Mouse (Mus musculus) liver, embryonic 11.5 days (tissue): Measurements from ENCODE around the gene Nat9. TPM values are rescaled to one million over a fixed set of nuclear protein-coding genes. Genes with fewer than 3 reads are reported as not detected.

Source experiments
- ATAC-seq: fragments of 200-750 bp; cut with Nextera tagmentation; replicated peaks from 2 replicates; pipeline ENCODE4 v1.8.0; 2017; ENCODE audit warnings: moderate number of reproducible peaks, mild to moderate bottlenecking, moderate TSS enrichment, moderate library complexity; ENCODE audit not compliant: low FRiP score
- DNase-seq: peaks from one replicate; pipeline ENCODE4 v3.0.0-alpha.2; 2017; ENCODE audit warnings: low spot score
- H3K27ac ChIP-seq: fragments of 300-500 bp; sonication (generic); 2 replicates; pipeline ENCODE4 v1.5.1; 2014; ENCODE audit warnings: mild to moderate bottlenecking, low read depth, low read length, control low read depth
- H3K27me3 ChIP-seq: fragments of 300-500 bp; sonication (generic); replicated peaks from 2 replicates; pipeline ENCODE4 v1.6.1; 2014; ENCODE audit warnings: low read length, mixed read lengths; ENCODE audit not compliant: control insufficient read depth, insufficient read depth
- H3K36me3 ChIP-seq: fragments of 300-500 bp; sonication (generic); 2 replicates; pipeline ENCODE4 v1.6.1; 2014; ENCODE audit warnings: mild to moderate bottlenecking, low read length, moderate library complexity, mixed read lengths; ENCODE audit not compliant: control insufficient read depth, insufficient read depth
- H3K4me1 ChIP-seq: fragments of 300-500 bp; sonication (generic); replicated peaks from 2 replicates; pipeline ENCODE4 v1.6.1; 2014; ENCODE audit warnings: low read length, mixed read lengths; ENCODE audit not compliant: control insufficient read depth, insufficient read depth
- H3K4me2 ChIP-seq: fragments of 300-500 bp; sonication (generic); 2 replicates; pipeline ENCODE4 v1.6.1; 2014; ENCODE audit warnings: mild to moderate bottlenecking, control low read depth, moderate library complexity
- H3K4me3 ChIP-seq: fragments of 300-500 bp; sonication (generic); 2 replicates; pipeline ENCODE4 v1.5.1; 2014; ENCODE audit warnings: low read depth, low read length, control low read depth
- H3K9ac ChIP-seq: fragments of 300-500 bp; sonication (generic); 2 replicates; pipeline ENCODE4 v1.6.1; 2014; ENCODE audit warnings: low read depth, low read length, control low read depth
- H3K9me3 ChIP-seq: fragments of 300-500 bp; sonication (generic); 2 replicates; pipeline ENCODE4 v1.6.1; 2016; ENCODE audit warnings: low read length, inconsistent platforms, mixed read lengths; ENCODE audit not compliant: control insufficient read depth
- WGBS: fragments of 180-500 bp; shearing (Covaris S2); extraction: QIAGEN DNeasy Blood & Tissue Kit; methylation state at CpG from one replicate; pipeline ENCODE4 v1.1.7; 2014; 5-methylcytosine and 5-hydroxymethylcytosine counted together
- polyA plus RNA-seq: library from polyadenylated mRNA; unstranded; fragments of >200 nt; fragmentation: Nextera tagmentation; extraction: Ambion mirVana; gene quantifications from 2 replicates; pipeline ENCODE4 v1.2.1, GENCODE M21; 2014

The Nat9 gene
- polyA plus RNA-seq, 1 experiment from 2014 or later, result 20.1 TPM

DNA sequence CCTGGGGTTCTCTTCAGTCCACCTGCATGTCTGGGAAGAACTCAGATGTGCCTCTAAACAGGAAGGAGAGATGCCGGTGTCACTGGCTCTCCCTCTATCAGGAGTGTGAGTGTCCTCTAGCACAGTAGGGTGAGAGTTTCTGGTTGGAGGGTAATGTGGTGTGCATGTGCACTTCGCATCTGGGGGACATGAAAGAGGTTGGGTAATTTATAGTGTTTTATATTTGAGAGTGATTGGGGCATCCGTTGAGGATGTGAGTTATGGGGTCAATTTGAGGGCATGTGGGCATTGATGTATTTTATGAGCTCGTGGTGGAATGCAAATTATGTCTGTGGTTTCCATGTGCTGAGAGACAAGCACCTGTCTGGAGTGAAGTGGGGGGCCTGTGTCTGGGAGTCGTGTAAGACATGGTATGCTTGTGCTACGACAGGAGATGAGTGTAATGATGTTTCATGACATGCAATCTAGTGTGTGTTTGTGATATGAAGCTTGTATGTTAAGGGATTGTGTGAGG, 36.9 kb downstream of the Nat9 start:
- ATAC-seq (no peak), DNase-seq (no peak)
- no peak overlapping the region for H3K27ac ChIP-seq
- H3K36me3 ChIP-seq, result no peaks in the 10 kb centered on the region
- WGBS, result 67% methylated on average over 6 of the region's 6 CpGs
- no peak overlapping the region for H3K9ac ChIP-seq
- H3K4me3 ChIP-seq, result no peak overlapping the region
- no peak overlapping the region for H3K4me2 ChIP-seq
- peaks cover 18% of the 10 kb centered on the region for H3K4me1 ChIP-seq
- H3K27me3 ChIP-seq, result 0 out of 2 replicates have a peak, but pooled peaks cover 3% of the 10 kb centered on the region
- H3K9me3 ChIP-seq, result no peaks in the 10 kb centered on the region

DNA sequence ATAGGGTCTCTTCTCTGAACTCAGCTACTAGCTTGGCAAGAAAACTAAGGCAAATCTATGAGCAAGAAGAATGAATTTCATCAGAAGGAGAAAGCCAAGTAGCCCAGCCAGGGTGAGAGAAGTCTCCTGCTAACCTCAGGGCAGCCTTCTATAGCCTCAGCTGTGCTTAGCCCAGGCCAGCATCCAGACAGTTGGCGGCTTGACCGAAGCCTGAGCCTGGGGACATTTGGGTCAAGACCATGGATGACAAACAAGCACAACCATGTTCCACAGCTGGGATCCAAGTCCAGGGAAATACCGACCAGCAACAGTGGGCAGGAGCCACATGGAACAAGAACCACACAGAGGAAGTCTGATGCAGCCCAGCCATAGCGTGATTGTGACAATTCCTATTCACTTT, 39.8 kb downstream of the Nat9 start:
- WGBS, result 83% methylated on average over 4 of the region's 4 CpGs
- no peak overlapping the region for H3K4me2 ChIP-seq

GRCm38 (mm10) chr11:115141970-115142369, 45.7 kb downstream of the Nat9 start:
- no peak overlapping the region for H3K9ac ChIP-seq
- no peak overlapping the region for H3K27ac ChIP-seq
- H3K4me2 ChIP-seq, result no peak overlapping the region
- H3K9me3 ChIP-seq, result no peaks in the 10 kb centered on the region
- no peak overlapping the region for H3K4me3 ChIP-seq
- no peaks in the 10 kb centered on the region for H3K4me1 ChIP-seq
- ATAC-seq (no peak), DNase-seq (no peak)
- 43% methylated on average over 2 of the region's 2 CpGs for WGBS
- H3K27me3 ChIP-seq, result no peaks in the 10 kb centered on the region
- H3K36me3 ChIP-seq, result no peaks in the 10 kb centered on the region

More for the DNA sequence above, 39.8 kb downstream of the Nat9 start:
- no peak overlapping the region for H3K27ac ChIP-seq
- DNase-seq (no peak), ATAC-seq (no peak)
- no peak overlapping the region for H3K4me3 ChIP-seq
- H3K9ac ChIP-seq, result no peak overlapping the region
- H3K27me3 ChIP-seq, result 0 out of 2 replicates have a peak, but pooled peaks cover 3% of the 10 kb centered on the region
- H3K9me3 ChIP-seq, result no peaks in the 10 kb centered on the region
- no peaks in the 10 kb centered on the region for H3K36me3 ChIP-seq
- no peaks in the 10 kb centered on the region for H3K4me1 ChIP-seq

GRCm38 (mm10) chr11:115138597-115139262, 48.9 kb downstream of the Nat9 start:
- H3K9me3 ChIP-seq, result no peaks in the 10 kb centered on the region
- ATAC-seq (no peak), DNase-seq (no peak)
- H3K4me2 ChIP-seq, result no peak overlapping the region
- H3K9ac ChIP-seq, result no peak overlapping the region
- WGBS, result 63% methylated on average over 5 of the region's 5 CpGs
- H3K4me3 ChIP-seq, result no peak overlapping the region
- H3K36me3 ChIP-seq, result no peaks in the 10 kb centered on the region
- no peak overlapping the region for H3K27ac ChIP-seq
- no peaks in the 10 kb centered on the region for H3K4me1 ChIP-seq
- no peaks in the 10 kb centered on the region for H3K27me3 ChIP-seq

- Histone ChIP-seq H3K9me3 (no peaks in the 10 kb centered on the region), H3K27ac (no peak within 1 kb of the TSS), H3K36me3 (no peaks in the 10 kb centered on the region), H3K4me2 (no peak within 1 kb of the TSS; the same call in 1 of the 2 replicates), H3K27me3 (no peaks in the 10 kb centered on the region), H3K9ac (no peak within 1 kb of the TSS), H3K4me3 (no peak within 1 kb of the TSS), H3K4me1 (no peaks in the 10 kb centered on the region)
- ATAC-seq (no peak), DNase-seq (no peak)
- 35% methylated on average over 8 of the region's 8 CpGs for WGBS
Measured at GRCm38 (mm10) chr11:115133800-115134199, 53.9 kb downstream of the Nat9 start, which contains the start of gene Cd300lf. Cd300lf (minus strand) TSS chr11:115133992.

Other genes with a start within 250 kb of the Nat9 start
- not detected in 2 replicates for gene Cd300c, start 218.7 kb downstream of the Nat9 start, polyA plus RNA-seq
- gene Cd300ld, start 197.9 kb downstream of the Nat9 start, polyA plus RNA-seq, result 0.45 and 0.95 TPM in 2 replicates
- 3.7 and 4.4 TPM in 2 replicates for gene Cd300c2, start 186.0 kb downstream of the Nat9 start, polyA plus RNA-seq
- not detected in 2 replicates for gene Cd300ld2, start 171.7 kb downstream of the Nat9 start, polyA plus RNA-seq
- not detected in 2 replicates for gene Cd300ld4, start 160.8 kb downstream of the Nat9 start, polyA plus RNA-seq
- not detected in 2 replicates for gene Cd300ld5, start 150.1 kb downstream of the Nat9 start, polyA plus RNA-seq
- not detected in 2 replicates for gene Cd300ld3, start 139.4 kb downstream of the Nat9 start, polyA plus RNA-seq
- 0.33 and 0.56 TPM in 2 replicates for gene Cd300e, start 125.7 kb downstream of the Nat9 start, polyA plus RNA-seq
- gene Rab37, start 96.4 kb downstream of the Nat9 start, polyA plus RNA-seq, result 6.3 and 7.9 TPM in 2 replicates
- 0.63 and 0.86 TPM in 2 replicates for gene Cd300lf, start 53.9 kb downstream of the Nat9 start, polyA plus RNA-seq
- 117 and 121 TPM in 2 replicates for gene Slc9a3r1, start 24.5 kb downstream of the Nat9 start, polyA plus RNA-seq
- gene Tmem104, start 372 bp downstream of the Nat9 start, polyA plus RNA-seq, result 10.8 and 13.1 TPM in 2 replicates
- 0.75 and 0.89 TPM in 2 replicates for gene Grin2c, start 79.4 kb upstream of the Nat9 start, polyA plus RNA-seq
- gene Fdxr, start 89.2 kb upstream of the Nat9 start, polyA plus RNA-seq, result 25.0 and 25.7 TPM in 2 replicates
- gene Fads6, start 109.8 kb upstream of the Nat9 start, polyA plus RNA-seq, result 3.2 and 3.4 TPM in 2 replicates
- not detected in 2 replicates for gene Otop2, start 119.3 kb upstream of the Nat9 start, polyA plus RNA-seq
- gene Ush1g, start 134.2 kb upstream of the Nat9 start, polyA plus RNA-seq, result 0.52 and 0.64 TPM in 2 replicates
- not detected in 2 replicates for gene Otop3, start 146.9 kb upstream of the Nat9 start, polyA plus RNA-seq
- gene Hid1, start 179.9 kb upstream of the Nat9 start, polyA plus RNA-seq, result 2.2 and 3.4 TPM in 2 replicates
- 6.2 and 6.9 TPM in 2 replicates for gene Cdr2l, start 194.1 kb upstream of the Nat9 start, polyA plus RNA-seq
- gene Mrpl58, start 215.9 kb upstream of the Nat9 start, polyA plus RNA-seq, result 165 TPM in 2 replicates
- gene Atp5h, start 232.1 kb upstream of the Nat9 start, polyA plus RNA-seq, result 835 and 884 TPM in 2 replicates
- 8.4 and 8.9 TPM in 2 replicates for gene Kctd2, start 232.3 kb upstream of the Nat9 start, polyA plus RNA-seq